Mouse (Mus musculus) intestine, embryonic 14.5 days (tissue): ENCODE results near the gene Klrd1. TPM values are rescaled to one million over a fixed set of nuclear protein-coding genes. Genes with fewer than 3 reads are reported as not detected.

Experiments
- ATAC-seq: fragments of 200-750 bp; cut with Nextera tagmentation; replicated peaks from 2 replicates; pipeline ENCODE4 v1.8.0; 2017; ENCODE audit warnings: low read depth, moderate number of reproducible peaks, moderate TSS enrichment, moderate library complexity; ENCODE audit not compliant: low FRiP score, low TSS enrichment
- DNase-seq: peaks from one replicate; pipeline ENCODE4 v3.0.0-alpha.2; 2018; ENCODE audit warnings: low spot score
- H3K27ac ChIP-seq: fragments of 300-500 bp; sonication (generic); 2 replicates; pipeline ENCODE4 v1.5.1; 2014; ENCODE audit warnings: low read depth, mild to moderate bottlenecking, control low read depth
- H3K27me3 ChIP-seq: fragments of 300-500 bp; sonication (generic); replicated peaks from 2 replicates; pipeline ENCODE4 v1.6.1; 2014; ENCODE audit warnings: low read length, control low read depth; ENCODE audit not compliant: control insufficient read depth, insufficient read depth
- H3K36me3 ChIP-seq: fragments of 300-500 bp; sonication (generic); 2 replicates; pipeline ENCODE4 v1.6.1; 2014; ENCODE audit warnings: low read length, control low read depth; ENCODE audit not compliant: control insufficient read depth, insufficient read depth
- H3K4me1 ChIP-seq: fragments of 300-500 bp; sonication (generic); replicated peaks from 2 replicates; pipeline ENCODE4 v1.6.1; 2014; ENCODE audit warnings: low read length, control low read depth, mixed read lengths; ENCODE audit not compliant: control insufficient read depth, insufficient read depth
- H3K4me2 ChIP-seq: fragments of 300-500 bp; sonication (generic); 2 replicates; pipeline ENCODE4 v1.6.1; 2014; ENCODE audit warnings: low read length
- H3K4me3 ChIP-seq: fragments of 300-500 bp; sonication (generic); 2 replicates; pipeline ENCODE4 v1.5.1; 2014; ENCODE audit warnings: low read depth, low read length, control low read depth, mixed read lengths
- H3K9ac ChIP-seq: fragments of 300-500 bp; sonication (generic); 2 replicates; pipeline ENCODE4 v1.6.1; 2014; ENCODE audit warnings: mild to moderate bottlenecking, low read length
- H3K9me3 ChIP-seq: fragments of 300-500 bp; sonication (generic); 2 replicates; pipeline ENCODE4 v1.6.1; 2016; ENCODE audit warnings: low read length, control low read depth; ENCODE audit not compliant: control insufficient read depth
- WGBS: fragments of 180-500 bp; shearing (Covaris S2); extraction: QIAGEN DNeasy Blood & Tissue Kit; methylation state at CpG from one replicate; pipeline ENCODE4 v1.1.7; 2014; 5-methylcytosine and 5-hydroxymethylcytosine counted together
- polyA plus RNA-seq: library from polyadenylated mRNA; unstranded; fragments of >200 nt; fragmentation: Nextera tagmentation; extraction: Ambion mirVana; gene quantifications from 2 replicates; pipeline ENCODE4 v1.2.1, GENCODE M21; 2014

Gene Klrd1
- polyA plus RNA-seq, 1 experiment from 2014 or later: 0.97 TPM

GRCm38 (mm10) chr6:129559641-129560027, 31.9 kb upstream of the Klrd1 start:
- H3K27ac ChIP-seq: no peak overlapping the region
- no peaks in the 10 kb centered on the region for H3K4me1 ChIP-seq
- no peak for DNase-seq
- no peak overlapping the region for H3K4me3 ChIP-seq
- no peaks in the 10 kb centered on the region for H3K9me3 ChIP-seq
- 53% methylated on average over 4 of the region's 4 CpGs for WGBS
- ATAC-seq: no peak; the same call in 1 of the 2 replicates
- no peaks in the 10 kb centered on the region for H3K27me3 ChIP-seq
- no peaks in the 10 kb centered on the region for H3K36me3 ChIP-seq
- H3K4me2 ChIP-seq: no peak overlapping the region
- no peak overlapping the region for H3K9ac ChIP-seq

GRCm38 (mm10) chr6:129565257-129565656, 26.3 kb upstream of the Klrd1 start:
- no peak overlapping the region for H3K9ac ChIP-seq
- WGBS: 73% methylated on average over 2 of the region's 2 CpGs
- H3K4me1 ChIP-seq: no peaks in the 10 kb centered on the region
- H3K4me2 ChIP-seq: no peak overlapping the region
- H3K4me3 ChIP-seq: no peak overlapping the region
- no peak overlapping the region for H3K27ac ChIP-seq
- no peaks in the 10 kb centered on the region for H3K9me3 ChIP-seq
- no peaks in the 10 kb centered on the region for H3K36me3 ChIP-seq
- DNase-seq: no peak
- ATAC-seq: no peak
- H3K27me3 ChIP-seq: no peaks in the 10 kb centered on the region

GRCm38 (mm10) chr6:129575315-129575714, 16.3 kb upstream of the Klrd1 start:
- Histone ChIP-seq H3K27ac (no peak overlapping the region), H3K4me2 (no peak overlapping the region), H3K4me3 (no peak overlapping the region), H3K27me3 (no peaks in the 10 kb centered on the region), H3K9ac (no peak overlapping the region), H3K9me3 (no peaks in the 10 kb centered on the region), H3K4me1 (no peaks in the 10 kb centered on the region), H3K36me3 (no peaks in the 10 kb centered on the region)
- WGBS: 12% methylated on average over 2 of the region's 2 CpGs
- no peak for DNase-seq
- no peak for ATAC-seq

- Histone ChIP-seq H3K9ac (no peak within 1 kb of the TSS), H3K4me2 (no peak within 1 kb of the TSS), H3K9me3 (no peaks in the 10 kb centered on the region), H3K27me3 (no peaks in the 10 kb centered on the region), H3K27ac (no peak within 1 kb of the TSS), H3K4me1 (no peaks in the 10 kb centered on the region), H3K4me3 (no peak within 1 kb of the TSS), H3K36me3 (no peaks in the 10 kb centered on the region)
- ATAC-seq: no peak
- no peak for DNase-seq
- WGBS: 90% methylated on average over 8 of the region's 8 CpGs
Measured at GRCm38 (mm10) chr6:129577605-129578004, 14.0 kb upstream of the Klrd1 start, which contains the start of gene Klre1. Gene Klre1, plus strand, starts transcription at chr6:129577905.

GRCm38 (mm10) chr6:129581274-129581673, 10.3 kb upstream of the Klrd1 start:
- Histone ChIP-seq H3K9ac (no peak overlapping the region), H3K4me2 (no peak overlapping the region), H3K27ac (no peak overlapping the region), H3K4me1 (no peaks in the 10 kb centered on the region), H3K9me3 (no peaks in the 10 kb centered on the region), H3K4me3 (no peak overlapping the region), H3K36me3 (no peaks in the 10 kb centered on the region), H3K27me3 (no peaks in the 10 kb centered on the region)
- ATAC-seq (no peak), DNase-seq (no peak)
- 64% methylated on average over 4 of the region's 4 CpGs for WGBS

GRCm38 (mm10) chr6:129581896-129582295, 9.7 kb upstream of the Klrd1 start:
- ATAC-seq (no peak), DNase-seq (no peak)
- Histone ChIP-seq H3K4me3 (no peak overlapping the region), H3K4me2 (no peak overlapping the region), H3K27ac (no peak overlapping the region), H3K9me3 (no peaks in the 10 kb centered on the region), H3K27me3 (no peaks in the 10 kb centered on the region), H3K9ac (no peak overlapping the region), H3K36me3 (no peaks in the 10 kb centered on the region), H3K4me1 (no peaks in the 10 kb centered on the region)
- WGBS: 76% methylated on average over 4 of the region's 4 CpGs

GRCm38 (mm10) chr6:129583014-129583413, 8.6 kb upstream of the Klrd1 start:
- H3K27ac ChIP-seq: no peak overlapping the region
- H3K4me3 ChIP-seq: no peak overlapping the region
- H3K27me3 ChIP-seq: no peaks in the 10 kb centered on the region
- no peaks in the 10 kb centered on the region for H3K9me3 ChIP-seq
- DNase-seq: no peak
- no peak for ATAC-seq
- 69% methylated on average over 3 of the region's 3 CpGs for WGBS
- no peaks in the 10 kb centered on the region for H3K4me1 ChIP-seq
- H3K36me3 ChIP-seq: no peaks in the 10 kb centered on the region
- no peak overlapping the region for H3K4me2 ChIP-seq
- H3K9ac ChIP-seq: no peak overlapping the region

- Histone ChIP-seq H3K9me3 (no peaks in the 10 kb centered on the region), H3K27ac (no peak overlapping the region), H3K36me3 (no peaks in the 10 kb centered on the region), H3K4me3 (no peak overlapping the region), H3K9ac (no peak overlapping the region), H3K4me1 (no peaks in the 10 kb centered on the region), H3K27me3 (no peaks in the 10 kb centered on the region), H3K4me2 (no peak overlapping the region)
- ATAC-seq: no peak
- no peak for DNase-seq
Measured at GRCm38 (mm10) chr6:129608372-129608771, 16.8 kb downstream of the Klrd1 start.

GRCm38 (mm10) chr6:129623735-129624134, 32.2 kb downstream of the Klrd1 start, which contains the start of gene Klrk1:
Gene Klrk1, minus strand, starts transcription at chr6:129623864.
- no peaks in the 10 kb centered on the region for H3K4me1 ChIP-seq
- no peak within 1 kb of the TSS for H3K9ac ChIP-seq
- no peak within 1 kb of the TSS for H3K27ac ChIP-seq
- no peaks in the 10 kb centered on the region for H3K27me3 ChIP-seq
- H3K4me2 ChIP-seq: no peak within 1 kb of the TSS
- WGBS: 80% methylated on average over 4 of the region's 4 CpGs
- H3K9me3 ChIP-seq: no peaks in the 10 kb centered on the region
- H3K36me3 ChIP-seq: no peaks in the 10 kb centered on the region
- no peak within 1 kb of the TSS for H3K4me3 ChIP-seq
- DNase-seq (no peak), ATAC-seq (no peak)
